Mouse (Mus musculus): ENCODE measurements around the gene Fstl5.

The Fstl5 gene

DNA sequence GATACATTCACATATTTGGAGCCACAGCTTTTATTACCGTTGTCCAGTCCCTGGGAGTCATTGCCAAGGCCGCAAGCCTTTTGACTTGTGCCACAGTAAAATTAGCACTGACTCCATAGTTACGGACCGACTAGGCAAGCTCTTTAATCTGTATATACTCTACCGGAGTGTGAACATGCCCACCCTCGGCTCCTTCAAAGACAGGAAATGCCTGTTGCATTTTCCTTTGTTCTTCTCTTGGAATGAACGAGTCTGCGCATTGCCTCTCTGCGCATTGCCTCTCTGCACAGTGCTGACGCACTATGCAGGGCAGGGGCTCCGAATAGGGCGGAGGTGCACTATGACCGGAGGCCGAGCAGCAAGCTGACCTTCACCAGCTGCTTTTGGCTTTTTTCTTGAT lies 434.7 kb downstream of the Fstl5 start:
- DNase-seq (ENCODE audit: low spot score in 2 of 2) = no peak

DNA sequence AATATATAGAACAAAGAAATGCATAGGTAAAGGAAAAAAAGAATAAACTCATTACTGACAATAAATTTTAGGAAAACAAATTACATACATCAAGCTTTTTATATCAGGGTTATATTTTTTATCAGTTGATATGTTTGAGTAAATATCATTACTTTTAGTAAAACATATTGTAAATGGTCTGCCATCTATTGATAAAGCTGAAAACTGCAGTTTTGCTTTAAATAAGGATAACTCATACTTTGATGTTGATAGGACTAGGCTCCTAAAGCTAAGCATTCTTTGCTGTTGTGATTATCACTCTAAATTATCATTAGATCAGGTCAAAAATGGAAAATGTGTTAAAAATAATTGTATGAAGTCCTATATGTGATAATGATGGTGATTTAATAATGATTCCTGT lies 493.3 kb downstream of the Fstl5 start:
- DNase-seq (ENCODE audit: low spot score in 2 of 2) = no peak

DNA sequence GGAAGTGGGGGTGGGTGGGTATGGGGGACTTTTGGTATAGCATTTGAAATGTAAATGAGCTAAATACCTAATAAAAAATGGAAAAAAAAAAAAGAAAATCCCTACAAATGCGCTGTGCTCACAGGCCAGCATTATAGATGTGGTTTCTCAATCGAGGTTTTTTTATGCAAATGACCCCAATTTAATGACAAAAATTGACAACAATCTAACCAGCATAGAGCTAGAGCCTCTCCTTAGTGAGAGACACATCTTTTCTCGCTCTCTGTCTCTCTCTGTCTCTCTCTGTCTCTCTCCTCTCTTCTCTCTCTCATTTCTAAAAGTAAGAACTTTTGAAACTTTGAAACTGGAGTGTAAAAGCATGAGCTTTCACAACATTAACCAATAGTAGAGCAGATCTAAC lies 498.4 kb downstream of the Fstl5 start:
- DNase-seq (ENCODE audit: low spot score in 2 of 2) = no peak

DNA sequence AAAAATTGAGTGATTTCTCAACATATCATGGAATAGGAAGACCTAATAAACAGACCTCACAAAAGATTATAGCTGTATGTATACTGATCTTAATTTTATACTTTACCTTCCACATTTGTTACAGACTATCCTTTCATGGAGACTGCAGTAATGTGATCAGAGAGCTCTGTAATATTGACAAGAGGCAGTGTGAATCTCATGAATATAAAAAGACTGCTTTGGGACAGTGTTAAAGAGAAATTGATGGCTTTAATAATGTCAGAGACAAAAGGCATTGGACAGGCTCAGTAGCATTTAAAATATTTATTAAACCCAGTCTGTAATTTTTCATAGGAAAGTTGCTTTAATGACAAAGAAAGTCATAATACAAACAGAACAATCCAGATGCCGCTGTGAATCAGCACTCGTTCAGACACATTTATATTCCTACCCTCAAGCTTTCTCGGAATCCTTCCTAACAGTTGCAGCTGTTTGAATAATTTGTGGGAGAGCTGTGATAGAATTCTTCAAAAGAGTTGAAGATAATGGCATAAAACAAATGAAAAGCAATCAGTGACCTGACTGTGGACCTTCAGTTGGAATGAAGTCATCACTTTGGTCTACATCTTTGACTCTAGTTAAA lies 499.0 kb downstream of the Fstl5 start:
- no peak for DNase-seq (ENCODE audit: low spot score in 2 of 2)

DNA sequence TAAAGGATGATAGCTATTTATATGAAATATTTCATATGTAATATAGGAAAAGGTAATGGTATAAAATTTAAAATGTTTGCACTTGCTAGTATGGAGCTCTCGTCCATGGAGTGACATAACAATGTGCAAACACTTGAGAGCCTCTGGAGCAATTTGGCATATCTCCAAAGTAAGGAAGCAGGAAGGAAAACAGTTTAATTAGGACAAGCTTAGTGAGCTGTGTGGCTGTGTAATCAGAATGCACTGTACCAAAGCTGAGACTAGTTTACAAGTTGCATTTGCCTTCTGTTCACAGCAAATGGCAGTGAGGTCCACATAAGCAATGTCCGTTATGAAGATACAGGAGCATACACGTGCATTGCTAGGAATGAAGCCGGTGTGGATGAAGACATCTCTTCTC lies 519.1 kb downstream of the Fstl5 start:
- no peak for DNase-seq (ENCODE audit: low spot score in 2 of 2)

DNA sequence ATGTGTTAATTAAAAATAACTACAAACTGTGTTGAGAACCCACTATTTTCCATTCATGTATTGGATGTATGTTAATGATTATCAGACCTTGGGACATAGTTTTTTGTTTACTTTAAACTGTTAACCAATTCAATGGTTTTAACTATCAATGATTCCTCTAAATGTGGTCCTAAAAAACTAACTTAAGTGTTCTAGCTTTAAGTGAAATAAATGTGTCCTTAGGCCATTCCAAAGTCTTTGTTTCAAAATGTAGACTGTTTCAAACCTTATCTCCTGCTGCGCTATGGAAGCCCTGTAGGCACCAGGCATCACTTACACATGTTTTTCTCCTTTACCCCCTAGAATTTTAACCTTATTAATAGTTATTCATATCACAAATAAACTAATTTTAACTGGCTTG lies 546.0 kb downstream of the Fstl5 start:
- no peak for DNase-seq (ENCODE audit: low spot score in 2 of 2)

DNA sequence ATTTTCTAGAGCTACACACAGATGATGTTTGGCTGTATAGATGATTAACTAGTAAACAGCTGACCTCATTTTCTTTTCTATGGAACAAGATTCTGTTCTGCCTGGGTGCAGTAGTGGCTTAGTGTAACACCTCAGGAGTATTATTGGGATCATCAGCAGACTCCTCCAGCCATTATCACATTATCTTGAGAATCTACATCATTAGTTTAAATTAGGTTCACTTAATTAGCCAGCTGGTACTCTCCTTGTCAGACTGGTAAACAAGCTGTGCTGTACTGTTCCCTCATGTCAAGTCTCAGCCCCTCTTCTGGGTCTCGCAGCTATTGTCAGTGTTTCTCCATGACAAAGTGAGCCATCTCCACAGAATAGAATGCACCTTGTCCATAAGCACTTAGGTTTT lies 580.2 kb downstream of the Fstl5 start:
- no peak for DNase-seq (ENCODE audit: low spot score in 2 of 2)

DNA sequence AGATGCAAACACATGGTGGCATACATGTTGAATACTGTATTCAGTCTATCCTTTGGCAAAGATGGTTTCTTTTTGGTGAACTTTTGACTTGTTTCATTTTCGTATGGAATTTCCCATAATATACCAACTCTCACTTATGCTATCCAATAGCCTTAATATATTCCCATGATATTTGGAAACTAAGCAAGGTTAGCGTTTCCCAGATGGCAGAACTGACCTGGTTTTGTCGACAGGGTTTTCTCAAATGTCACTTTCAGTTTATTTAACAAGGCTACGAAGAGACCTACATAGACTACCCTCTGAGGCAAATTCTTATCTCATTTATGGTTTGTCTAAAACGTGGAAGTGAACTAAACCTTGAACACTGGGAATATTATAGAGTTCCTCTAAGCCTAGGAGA lies 596.8 kb downstream of the Fstl5 start:
- DNase-seq (ENCODE audit: low spot score in 2 of 2) = no peak

DNA sequence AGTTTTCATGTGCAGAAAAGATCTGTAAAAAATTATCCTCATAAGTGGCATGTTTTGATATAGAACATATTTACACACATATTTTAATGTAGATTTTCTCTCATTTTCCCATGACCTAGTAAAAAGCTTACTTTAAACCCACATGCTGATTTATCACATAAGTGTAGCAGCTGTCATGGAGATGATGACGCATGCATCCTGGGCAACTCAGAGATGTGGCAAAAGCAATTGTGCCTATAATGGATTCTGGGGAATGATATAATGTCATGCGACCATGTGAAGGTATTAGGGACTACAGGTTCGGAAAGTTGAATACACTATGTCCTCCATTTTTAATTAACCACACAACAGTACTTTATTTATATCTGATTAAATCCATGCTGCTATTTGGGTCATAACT lies 601.9 kb downstream of the Fstl5 start:
- DNase-seq (ENCODE audit: low spot score in 2 of 2) = no peak

DNA sequence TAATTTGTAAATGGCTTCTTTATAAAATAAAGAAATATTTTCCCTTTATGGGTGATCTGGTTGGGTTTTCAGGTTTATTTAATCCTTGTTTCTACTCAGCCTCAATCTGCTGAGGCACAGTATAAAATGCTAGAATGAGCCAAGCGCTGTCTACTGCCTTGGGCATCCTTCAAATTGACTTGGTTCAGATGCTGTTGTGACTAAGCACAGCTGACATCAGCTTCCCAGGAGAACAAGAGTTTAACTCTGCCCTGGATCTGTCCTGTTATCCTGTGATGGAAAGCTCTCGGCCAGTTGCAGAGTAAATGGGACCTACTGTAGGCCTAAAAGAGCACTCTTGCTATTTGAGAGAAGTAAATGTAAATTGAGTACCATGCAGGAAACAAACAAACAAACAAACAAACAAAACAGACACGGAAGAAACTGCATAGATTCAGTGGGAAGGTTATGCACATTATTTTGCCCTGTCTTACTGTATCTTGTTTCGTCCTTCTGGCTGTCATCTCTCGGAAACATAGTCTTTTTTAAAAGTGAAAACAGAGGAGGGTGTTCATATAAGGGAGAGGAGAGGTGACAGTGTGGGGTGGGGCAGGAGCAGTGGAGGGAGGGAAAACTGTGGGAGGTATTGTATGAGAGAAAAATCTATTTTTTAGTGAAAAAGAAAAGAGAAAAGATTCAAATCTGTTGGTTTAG lies 605.9 kb downstream of the Fstl5 start:
- DNase-seq (ENCODE audit: low spot score in 2 of 2) = no peak

DNA sequence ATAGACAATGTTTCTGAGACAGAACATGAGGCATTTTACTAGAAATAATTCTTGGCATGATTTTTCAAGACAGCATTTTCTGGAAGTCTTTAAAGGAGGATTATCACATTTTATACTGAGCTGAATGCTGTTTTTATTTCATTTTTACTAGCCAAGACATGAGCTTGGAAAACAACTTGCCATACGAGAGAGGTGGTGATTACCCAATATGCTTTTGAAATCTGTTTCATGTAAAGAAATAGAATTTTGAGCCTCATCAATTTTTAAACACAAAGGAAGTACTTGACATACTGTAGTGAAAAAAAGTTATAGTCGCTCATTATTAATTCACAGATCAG lies 606.4 kb downstream of the Fstl5 start:
- no peak for DNase-seq (ENCODE audit: low spot score in 2 of 2)

DNA sequence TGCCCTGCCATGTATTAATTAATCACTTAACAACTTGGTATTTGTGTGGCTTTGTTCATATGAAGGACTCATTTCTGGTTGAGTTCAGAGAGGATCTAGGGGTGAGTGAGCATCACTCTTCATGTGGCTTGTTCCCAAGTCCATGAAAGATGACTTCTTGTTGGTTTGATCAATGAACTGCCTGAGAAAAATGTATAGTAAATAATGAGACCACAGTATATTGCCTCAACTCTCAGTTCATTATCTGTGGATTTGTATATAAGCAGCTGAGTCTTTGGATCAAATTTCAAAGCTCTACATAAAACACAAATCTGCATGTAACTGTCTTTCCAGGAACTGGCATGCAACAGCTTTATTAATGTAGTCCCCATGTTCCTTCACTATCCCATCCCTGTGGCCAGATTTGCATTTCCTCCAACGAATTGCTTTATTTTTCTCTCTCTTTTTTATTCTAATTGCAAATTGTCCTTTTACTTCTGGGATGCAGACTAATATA lies 623.1 kb downstream of the Fstl5 start:
- DNase-seq (ENCODE audit: low spot score in 2 of 2) = no peak

DNA sequence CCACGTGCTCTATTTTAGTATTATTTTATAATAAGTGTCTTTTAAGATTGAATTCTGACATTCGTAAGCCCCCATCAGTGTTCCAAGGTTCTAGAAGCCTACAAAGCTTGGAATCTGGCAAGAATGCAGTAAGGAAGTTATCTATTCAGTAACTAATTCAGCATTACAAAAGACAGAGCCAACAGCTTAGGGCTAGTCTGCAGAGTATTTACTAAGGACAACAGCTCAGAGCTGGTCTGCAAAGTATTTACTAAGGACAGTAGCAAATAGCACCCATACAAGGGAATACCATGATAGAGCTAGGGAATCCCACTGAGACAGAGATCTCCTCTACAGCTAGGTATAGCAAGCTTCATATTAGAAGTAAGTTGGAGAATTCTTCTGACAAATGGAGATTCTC lies 665.2 kb downstream of the Fstl5 start:
- DNase-seq (ENCODE audit: low spot score in 2 of 2) = no peak

Measured in frontal cortex, postnatal 10 days (tissue).